Mouse (Mus musculus) spleen, postnatal 36 days (tissue): ENCODE results near the gene Atad1.
"Not testable (repeated sequence)": the region's sequence is repeated elsewhere in the genome, so short reads cannot be mapped to it uniquely, and the experiment has no call there.

ENCODE experiments used
- DNase-seq, 2 experiments: peaks; one replicate each; pipeline ENCODE4 v3.0.0; 2022; ENCODE audit warnings: low spot score in 2 of 2, mixed read lengths in 1 of 2

Gene Atad1

DNA sequence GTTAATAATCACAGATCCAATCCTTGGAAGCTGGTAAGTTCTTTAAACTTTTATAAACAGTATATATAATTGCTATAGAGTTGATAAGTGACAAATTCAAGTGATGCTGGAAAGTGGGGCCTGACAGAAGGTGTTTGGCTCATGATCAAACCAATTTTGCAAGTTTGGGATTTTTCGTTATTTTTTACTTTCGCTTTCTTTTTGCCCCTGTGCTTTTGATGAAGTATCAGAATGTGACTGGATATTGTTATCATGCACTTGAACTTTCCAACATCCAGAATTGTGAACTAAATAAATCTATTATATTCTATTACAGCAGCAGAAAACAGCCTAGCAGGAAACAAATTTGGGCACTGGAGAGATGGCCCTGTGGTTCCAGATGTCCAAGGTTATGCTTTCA is 58.7 kb downstream of the Atad1 start:
- no peak for DNase-seq

DNA sequence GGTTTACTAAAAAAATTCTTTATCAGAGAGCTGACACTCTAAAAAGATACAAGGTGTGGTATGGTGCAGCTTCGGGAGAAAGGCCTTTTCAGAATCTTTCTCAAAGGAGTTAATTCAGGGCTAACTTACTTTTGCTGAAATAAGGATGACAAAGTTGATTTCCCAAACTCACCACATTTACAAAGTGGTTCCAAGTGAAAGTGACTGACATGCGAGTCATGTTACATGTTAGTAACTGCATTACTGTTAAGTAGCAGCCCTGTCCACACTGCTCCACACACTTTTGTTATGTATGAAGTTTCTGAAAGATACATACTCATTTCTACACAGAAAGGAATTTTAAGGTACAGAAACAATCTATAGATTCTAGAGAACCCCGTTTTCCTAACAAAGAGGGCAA is 63.8 kb downstream of the Atad1 start:
- no peak for DNase-seq

DNA sequence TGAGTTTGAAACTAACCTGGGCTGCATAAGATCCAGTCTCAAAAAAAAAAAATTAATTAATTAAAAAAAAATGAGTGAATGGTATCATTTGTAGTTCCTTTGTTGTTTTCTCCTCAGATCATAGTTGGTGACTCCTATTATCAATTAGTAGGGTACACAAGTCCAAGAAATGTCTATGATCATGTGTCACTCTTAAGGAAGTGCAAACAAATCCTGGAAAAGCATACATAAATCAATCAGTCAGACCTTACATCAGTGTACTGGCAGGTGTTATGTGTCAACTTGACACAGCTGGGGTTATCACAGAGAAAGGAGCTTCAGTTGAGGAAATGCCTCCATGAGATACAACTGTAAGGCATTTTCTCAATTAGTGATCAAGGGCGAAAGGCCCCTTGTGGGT is 71.8 kb downstream of the Atad1 start:
- not testable (repeated sequence) for DNase-seq

DNA sequence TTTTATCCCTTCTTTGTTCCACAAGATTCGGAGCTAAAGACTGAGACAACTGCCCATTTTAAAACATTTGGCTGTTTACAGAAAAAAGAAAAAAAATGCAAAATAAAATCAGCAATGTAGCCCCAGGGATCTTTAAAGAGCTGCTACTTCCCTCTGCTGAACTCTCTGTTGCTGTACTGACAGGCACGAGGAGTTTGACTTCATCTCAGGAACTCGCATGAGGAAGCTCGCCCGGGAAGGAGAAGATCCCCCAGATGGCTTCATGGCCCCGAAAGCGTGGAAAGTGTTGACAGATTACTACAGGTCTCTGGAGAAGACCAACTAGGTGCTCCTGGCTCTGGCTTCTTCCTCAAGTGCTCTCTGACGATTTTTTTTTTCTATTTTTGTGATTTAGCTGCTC is 74.3 kb downstream of the Atad1 start:
- DNase-seq = no peak

DNA sequence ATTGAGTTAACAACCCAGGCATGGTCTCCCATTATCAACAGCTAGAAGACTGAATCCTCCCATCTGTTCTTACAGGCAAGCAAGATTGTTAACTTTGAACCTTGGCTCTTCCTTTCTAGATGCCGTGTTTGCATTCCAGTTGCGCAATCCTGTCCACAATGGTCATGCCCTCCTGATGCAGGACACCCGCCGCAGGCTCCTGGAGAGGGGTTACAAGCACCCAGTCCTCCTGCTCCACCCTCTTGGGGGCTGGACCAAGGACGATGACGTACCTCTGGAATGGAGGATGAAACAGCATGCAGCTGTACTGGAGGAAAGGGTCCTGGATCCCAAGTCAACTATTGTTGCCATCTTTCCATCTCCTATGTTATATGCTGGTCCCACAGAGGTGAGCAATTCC is 76.7 kb downstream of the Atad1 start:
- DNase-seq = no peak

DNA sequence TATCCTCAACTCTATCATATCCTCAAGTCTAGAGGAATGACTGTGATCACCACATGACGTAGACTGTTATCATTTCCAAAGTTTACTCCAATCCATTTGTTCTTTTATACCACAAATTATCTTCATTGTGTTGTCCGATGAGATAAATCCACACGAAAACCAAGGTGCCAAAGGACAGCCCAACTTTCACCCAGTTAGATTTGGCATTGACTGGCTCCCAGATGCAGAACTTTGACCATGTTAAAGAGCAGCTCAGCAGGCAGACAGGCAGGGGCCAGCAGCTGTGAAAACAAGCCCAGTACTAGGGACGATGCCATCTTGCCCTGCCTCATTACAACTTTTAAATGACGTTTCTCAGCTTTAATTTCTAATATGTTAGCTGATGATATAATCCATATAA is 80.2 kb downstream of the Atad1 start:
- no peak for DNase-seq

DNA sequence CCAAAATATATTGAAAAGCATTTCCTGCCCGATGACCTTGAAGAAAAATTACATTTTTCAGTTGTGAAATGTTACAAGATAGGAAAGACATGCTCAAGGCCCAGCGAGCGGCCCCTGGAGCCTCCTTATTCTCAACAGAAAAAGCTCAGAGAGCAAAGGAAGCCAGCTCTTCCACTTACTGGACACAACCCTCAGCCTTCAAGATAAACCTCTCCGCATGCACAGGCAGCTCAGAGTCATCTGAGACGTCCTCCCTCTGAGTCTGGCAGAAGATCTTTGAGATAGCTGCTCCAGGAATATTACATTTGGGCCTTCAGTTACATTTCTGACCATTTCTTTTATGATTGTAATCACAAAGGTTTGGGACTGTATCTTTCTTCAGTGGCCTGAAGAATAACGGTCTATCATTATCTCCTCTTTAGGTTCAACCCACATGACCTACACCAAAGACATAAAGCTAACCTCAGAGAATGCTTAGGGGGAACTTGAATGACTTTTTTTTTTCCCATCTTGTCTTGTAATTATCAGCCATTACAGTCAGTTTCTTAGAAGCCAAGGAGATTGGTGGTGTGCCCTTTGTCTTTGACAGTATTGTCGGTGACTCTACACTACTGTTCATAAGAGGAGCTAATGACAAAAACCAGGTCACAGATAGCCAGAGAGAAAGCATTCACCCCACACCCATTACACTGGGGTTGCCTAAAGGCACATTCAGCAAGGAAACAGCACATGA is 85.8 kb downstream of the Atad1 start:
- DNase-seq = no peak

DNA sequence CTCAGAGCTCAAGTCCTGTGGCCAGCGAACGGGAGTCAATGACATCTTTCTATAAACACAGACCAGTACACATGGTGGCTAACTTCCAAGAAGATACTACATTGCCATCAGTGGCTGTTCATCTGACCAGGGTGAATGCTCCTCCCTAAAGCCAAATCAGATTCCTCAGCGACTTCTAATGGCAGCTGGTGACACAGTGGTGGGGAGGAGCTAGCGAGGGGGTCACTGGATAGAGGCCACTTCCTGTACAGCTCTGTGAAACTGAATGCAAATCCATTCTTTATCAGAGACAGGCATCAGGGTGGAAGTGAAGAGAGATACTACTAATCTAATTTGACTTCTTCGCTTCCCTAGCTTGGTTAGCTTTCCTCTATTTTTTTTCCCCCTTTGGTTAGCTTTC is 86.5 kb downstream of the Atad1 start:
- no peak for DNase-seq

DNA sequence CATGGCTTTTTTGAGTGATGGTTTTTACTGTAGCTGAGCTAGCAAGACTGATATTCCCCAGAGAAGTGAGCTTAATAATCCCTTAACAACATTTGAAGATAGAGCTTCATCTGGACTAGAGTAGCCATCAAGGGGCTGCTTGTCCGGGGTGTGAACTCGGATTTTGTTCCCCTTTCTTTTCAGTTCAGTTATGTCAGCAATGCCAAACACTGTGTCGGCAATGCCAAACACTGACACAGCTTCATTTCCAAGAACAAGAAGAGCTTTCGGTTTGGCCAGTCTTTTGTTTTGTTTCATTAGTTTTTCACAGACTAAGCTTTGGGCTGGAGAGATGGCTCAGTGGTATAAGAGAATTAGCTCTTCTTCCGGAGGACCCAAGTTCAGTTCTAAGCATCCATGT is 88.5 kb downstream of the Atad1 start:
- no peak for DNase-seq

DNA sequence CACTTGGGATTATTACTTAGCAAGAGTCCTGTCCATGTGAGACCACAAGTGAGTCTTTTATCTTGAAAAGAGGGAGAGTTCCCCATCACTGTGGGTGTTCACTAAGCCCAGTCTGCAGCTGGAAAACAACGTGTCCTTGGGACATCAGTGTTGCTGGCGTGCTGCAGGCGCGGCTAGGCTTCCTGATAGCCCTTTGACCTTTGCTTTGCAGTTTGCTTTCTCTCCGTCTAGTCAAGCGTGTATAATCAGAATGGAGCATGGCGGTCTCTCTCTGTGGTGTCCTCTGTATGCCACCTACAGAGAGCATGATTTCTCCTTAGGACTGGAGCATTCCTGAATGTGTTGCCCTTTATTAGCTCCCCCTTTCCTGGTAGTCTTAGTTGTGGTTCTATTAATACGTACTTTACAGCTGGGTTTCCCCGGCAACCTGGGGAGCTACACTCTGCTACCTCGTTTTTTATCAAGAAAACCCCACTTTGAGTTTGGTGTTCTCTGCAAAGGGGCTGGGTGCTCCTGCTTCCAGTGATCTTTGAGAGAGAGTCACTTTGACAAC is 91.5 kb downstream of the Atad1 start:
- DNase-seq = no peak

DNA sequence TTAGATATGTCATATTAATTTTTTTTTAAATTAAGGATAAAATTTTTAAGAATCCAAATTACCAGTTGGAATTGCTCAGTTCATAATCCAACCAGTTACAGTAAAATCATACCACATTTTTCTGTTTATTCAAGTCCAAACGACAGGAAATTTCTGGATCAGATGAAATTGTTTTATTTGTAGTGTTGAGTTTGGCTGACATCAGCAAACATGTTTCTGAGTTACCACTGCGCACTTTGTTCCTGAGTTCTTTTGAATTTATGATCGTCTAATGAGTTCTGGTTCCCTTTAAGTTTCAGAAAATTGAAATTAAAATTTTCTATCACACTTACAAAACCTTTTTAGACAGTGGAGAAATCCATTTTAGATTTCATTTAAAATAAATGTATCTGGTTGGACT is 93.2 kb downstream of the Atad1 start:
- no peak for DNase-seq

DNA sequence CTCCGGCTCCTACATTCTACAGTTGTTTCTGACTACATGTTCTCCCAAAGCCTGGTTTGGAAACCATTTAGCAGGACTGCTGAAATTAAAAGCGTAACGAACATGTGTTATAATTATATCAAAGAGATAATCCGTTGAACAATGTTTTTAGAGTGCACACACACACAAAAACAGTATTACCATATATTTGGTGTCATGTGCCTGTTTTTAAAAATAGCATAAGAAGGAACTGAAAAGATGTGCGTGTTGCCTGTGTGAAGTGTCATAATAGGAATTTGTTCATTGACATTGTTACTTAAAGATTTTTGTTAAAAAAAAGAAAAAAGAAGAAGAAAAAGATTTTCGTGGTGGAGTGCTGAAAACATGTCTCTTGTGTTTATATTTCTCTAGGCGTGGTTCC is 93.6 kb downstream of the Atad1 start:
- DNase-seq = no peak

DNA sequence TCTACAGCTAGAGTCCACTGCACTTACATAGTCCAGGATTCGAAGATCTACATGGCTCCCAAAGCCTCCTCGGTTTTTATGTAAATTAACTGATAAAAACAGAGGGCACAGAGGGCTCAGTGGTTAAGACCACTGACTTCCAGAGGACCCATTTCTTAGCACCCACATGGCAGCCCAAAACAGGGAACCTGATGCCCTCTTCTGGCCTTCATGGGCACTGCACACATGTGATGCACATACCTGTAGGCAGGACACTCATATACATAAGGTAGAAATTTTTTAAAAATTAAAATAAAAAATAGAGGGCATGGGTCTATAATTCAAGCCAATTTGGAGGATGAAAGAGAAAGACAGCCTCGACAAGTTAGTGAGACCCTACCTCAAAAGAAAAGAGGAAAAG is 95.9 kb downstream of the Atad1 start:
- DNase-seq = no peak

DNA sequence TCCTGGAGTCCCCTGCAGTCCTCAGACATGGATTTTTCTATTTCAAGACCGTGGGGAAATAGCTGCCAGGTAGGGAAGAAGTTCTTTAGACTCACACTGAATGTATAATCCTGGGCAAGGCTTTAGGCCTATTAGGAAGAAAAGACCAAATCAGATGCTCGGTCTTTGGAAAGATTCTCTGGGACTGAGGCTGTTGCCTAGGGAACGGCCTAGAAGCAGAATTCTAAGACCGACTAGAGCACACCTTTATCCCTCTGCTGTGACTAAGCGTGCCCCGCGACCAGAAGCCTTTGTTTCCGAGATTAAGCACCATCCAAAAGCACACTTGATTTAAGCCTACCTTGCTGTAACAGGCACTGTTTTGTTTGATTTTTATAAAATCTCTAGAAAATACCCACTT is 97.6 kb downstream of the Atad1 start:
- no peak for DNase-seq

DNA sequence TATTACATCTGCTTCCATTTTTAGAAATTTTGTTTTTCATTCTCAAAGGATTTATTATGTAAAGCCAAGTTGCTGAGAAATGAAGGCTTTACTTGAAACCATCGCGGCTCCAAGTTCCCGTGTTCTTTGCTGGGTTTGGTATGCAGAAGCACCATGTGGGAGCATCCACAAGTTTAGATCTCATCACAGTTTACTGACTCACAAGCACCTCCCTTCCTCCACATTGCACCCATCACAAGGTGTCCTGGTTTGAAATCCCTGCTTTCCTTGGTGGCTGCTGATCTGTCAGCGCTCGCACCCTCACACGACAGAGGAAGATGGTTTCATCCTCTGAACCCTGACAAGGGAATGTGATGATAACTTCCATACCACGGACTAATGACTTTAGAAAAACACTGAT is 98.1 kb downstream of the Atad1 start:
- no peak for DNase-seq

DNA sequence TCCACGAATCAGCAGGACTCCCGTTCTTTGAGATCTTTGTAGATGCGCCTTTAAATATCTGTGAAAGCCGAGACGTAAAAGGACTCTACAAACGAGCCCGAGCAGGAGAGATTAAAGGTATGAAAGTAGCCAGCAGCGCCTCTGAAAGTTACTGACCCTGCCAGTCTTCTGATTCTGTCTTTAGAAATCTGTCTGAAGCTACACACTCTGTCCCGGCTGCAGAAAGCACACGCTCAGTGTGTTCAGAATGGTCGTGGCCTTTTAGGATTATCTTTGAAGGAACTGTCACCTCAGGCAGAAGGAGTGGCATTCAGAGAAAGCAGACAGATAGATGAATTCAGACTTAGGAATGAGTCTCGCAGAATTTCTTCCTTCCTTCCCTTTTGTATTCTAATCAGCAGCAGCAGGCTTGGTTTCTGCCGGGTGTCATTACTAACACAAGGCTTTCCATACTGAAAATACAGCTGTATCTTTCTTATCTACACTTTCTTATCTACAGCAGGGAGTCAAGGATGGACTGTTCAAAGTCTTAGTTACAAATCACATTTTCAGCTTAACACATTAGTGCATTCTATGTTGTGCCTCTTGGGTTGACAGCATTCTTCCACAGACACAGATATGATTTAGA is 101.2 kb downstream of the Atad1 start:
- no peak for DNase-seq

DNA sequence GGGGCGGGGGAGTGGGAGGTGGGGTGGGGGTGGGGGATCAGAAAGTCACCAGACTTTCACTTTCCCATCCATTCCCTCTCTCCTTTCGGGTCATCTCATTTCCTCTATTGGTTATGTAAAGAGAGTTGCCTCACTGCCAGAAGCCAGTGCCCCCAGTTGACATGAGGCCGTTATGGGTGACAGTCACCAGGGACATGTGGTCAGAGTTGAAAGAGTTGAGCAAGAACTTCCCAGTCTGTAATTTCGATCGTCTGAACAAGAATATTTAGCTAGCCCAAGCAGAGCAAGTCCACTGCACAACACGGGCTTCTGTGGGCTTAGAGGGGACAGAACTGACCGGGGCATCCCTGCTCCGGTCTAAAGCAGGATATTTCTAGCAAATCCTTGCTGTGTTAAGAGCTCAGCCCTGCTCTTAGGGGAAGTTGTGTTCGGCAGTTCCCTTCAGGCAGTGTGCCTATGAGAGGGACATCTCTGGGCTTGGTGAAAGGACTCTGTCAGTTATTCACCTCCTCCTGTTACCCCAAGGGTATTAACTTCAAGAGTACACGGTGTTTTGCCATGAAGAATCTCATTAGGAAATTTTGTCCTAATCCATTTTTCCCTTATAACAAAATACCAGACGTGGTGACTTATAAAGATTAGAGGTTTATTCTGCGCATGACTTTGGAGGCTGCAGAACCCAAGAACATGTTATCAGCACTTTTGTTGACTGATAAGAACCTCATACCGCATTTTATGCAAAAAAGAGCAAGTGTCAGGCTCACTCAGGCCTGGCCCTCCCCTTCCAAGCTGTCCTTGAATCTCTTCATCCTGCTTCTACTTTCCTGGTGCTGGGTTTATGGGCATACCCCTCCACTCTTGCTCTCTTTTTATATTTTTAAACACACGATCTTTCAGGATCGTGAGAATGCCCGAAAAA is 102.0 kb downstream of the Atad1 start:
- DNase-seq = peak; percentile 53 to 60

DNA sequence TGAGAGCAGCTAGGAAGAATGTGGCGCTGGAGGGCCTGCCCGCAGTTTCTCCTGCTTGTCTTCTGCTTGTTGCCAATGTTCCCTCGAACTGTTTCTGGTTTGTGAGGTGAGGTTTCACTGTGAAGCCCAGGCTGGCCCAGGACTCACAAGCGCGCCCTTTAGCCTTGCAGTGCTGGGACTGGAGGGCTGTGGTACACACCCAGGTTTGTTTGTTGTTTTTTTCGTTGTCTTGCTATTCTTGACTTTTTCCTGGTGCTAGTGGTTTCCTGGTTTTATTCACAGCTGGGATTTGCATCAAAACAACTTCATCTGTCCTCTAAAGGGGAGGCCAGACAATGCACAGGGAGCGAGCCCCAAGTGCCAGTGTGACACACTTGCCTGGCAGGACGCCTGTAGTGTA is 104.7 kb downstream of the Atad1 start:
- DNase-seq = no peak

DNA sequence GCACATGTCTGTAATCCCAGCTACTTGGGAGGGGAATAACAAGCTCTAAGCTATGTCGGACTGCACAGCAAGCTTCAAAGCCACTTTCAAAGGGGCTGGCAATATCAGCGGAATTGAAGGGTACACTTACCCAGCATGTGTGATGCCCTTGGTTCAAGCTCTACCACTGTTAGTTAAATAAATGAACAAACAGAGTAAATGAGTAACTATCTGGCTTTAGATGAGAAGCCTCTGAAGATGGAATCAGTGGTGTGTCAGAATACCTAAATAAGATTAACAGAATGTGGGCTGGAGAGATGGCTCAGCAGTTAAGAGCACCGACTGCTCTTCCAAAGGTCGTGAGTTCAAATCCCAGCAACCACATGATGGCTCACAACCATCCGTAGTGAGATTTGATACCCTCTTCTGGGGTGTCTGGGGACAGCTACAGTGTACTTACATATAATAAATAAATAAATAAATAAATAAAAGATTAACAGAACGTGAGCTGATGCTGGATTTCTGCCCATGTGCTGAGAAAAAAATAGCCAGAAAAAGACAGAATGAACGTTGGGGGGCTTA is 110.9 kb downstream of the Atad1 start:
- no peak for DNase-seq

DNA sequence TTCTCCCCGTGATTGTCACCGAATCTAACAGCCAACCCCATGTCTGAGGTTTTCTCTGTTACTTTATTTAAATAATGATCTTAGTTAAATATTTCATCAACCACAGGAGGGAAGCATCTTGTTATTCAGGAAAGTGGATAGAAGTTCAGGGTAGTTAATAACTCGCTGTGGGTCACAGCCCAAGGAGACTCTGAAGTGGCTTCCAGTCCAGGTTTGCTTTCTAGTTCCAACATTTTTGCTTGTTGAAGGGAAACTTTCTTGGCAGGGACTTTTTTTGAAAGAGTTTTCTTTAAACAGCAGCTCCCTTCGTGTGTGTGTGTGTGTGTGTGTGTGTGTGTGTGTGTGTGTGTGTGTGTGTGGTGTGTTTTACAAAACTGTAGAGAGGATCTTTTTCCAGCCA is 112.0 kb downstream of the Atad1 start:
- DNase-seq = no peak

DNA sequence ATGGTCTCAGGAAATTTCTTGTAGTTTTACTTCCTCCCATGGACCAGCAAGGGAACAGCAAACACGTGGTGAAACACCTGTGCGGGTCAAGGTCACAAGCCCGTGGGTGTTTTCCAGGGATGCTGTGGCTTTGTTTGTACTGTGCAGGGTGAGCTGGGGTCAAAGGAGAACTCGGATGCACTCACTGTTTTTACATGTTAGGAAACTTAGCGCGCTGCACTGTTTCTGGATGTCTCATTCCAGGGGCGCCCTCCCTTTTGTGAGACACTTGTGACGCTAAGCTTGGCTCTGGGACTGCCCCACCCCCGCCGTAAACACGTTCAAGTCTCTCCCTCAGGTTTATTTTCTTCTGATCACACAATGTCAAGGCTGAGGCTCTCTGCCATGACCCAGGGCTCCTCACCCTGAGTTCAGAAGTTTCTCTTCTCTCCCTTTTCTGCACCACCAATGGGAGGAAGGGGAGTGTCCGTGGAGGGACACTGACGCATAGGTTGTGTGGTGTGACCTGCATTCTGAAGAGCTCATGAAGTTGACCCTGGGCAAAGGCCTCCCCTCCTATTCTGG is 112.7 kb downstream of the Atad1 start:
- peak in 1 of 2 experiments; percentile 3 for DNase-seq

DNA sequence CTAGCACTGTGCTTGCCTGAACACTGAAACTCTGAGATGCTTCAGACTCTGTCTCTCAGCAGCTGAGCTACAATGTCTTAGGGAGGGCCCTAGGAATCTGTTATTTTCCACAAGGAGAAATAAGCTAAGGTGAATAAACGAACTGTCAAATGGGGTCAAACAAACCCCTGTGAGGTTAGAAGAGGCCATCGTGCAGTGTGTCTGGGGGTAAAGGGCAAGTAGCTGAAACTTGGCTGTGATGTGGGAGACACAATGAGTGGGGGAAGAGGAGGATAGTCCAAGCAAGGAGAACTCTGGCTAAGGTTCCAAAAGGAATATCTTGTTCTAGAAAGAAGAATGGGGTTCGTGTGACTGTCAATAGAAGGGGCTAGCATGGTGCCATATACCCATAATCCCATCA is 117.4 kb downstream of the Atad1 start:
- no peak for DNase-seq
